ENCODE assay signal across 8 mouse cellular contexts in the genomic region with DNA sequence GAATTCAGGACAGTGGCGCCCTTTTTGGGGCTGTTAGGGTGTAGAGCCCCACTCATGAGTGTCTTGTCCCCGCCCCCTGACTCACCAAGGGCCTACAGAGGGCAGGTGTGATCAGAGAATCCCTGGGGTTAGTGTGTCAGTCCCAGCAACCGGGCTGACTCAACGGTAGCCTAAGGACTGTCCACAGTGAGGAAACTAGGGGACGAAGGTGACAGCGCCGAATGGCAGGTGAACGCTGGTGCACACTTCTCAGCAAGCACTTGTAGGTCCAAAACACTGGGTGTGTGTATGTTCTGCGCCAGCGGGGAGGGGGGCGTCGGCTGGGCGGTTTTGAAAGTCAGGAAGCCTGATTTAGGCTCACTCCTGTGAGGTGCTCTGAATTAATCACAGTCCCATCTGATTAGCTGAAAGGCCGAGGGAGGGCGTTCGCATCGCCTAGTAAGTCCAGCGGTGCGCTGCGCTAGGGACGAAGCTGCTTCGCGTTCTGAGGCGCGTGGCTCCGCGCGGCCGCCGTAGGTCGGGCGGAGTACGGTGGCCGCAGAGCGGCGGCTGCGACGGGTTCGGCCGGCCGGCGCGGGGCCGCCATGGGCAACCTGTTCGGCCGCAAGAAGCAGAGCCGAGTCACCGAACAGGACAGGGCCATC. TPM values are rescaled to one million over a fixed set of nuclear protein-coding genes. Genes with fewer than 3 reads are reported as not detected.
DNase-seq lines count a peak whose midpoint lies in the region; ATAC-seq lines count a peak whose summit lies in the region.

Gene Chmp6, plus strand, starts transcription at position 151 of the 644 bp plus-strand sequence.

- no peaks in the 10 kb centered on the region; the same call in 1 of the 2 replicates for H3K27me3 ChIP-seq in embryonic facial prominence, embryonic 14.5 days (replicated peaks; ENCODE audit: control insufficient read depth, insufficient read depth, low read length)
- H3K27me3 ChIP-seq in limb, embryonic 15.5 days, result no peaks in the 10 kb centered on the region

- peaks cover 13% of the 10 kb centered on the region; the same call in 1 of the 2 replicates for H3K4me1 ChIP-seq in embryonic facial prominence, embryonic 14.5 days (ENCODE audit: control insufficient read depth, insufficient read depth, low read length)
- peaks cover 40% of the 10 kb centered on the region for H3K4me1 ChIP-seq in limb, embryonic 15.5 days

- peak within 1 kb of the TSS; percentile 98 for H3K4me3 ChIP-seq in embryonic facial prominence, embryonic 14.5 days (ENCODE audit: low read depth, low read length)
- peak within 1 kb of the TSS; percentile 94 for H3K4me3 ChIP-seq in limb, embryonic 15.5 days

- peak within 1 kb of the TSS; percentile 96 for H3K4me2 ChIP-seq in embryonic facial prominence, embryonic 14.5 days (ENCODE audit: low read depth, low read length)
- H3K4me2 ChIP-seq in limb, embryonic 15.5 days, result peak within 1 kb of the TSS; percentile 93

- peak within 1 kb of the TSS; percentile 81 for H3K27ac ChIP-seq in embryonic facial prominence, embryonic 14.5 days (replicated peaks; ENCODE audit: low read depth, low read length)
- peak within 1 kb of the TSS; percentile 86 for H3K27ac ChIP-seq in limb, embryonic 15.5 days

- DNase-seq in 3T3-L1 (ENCODE audit: low read depth, low spot score), result peak; percentile 77
- peak; percentile 76 to 92 for DNase-seq in adrenal gland, postnatal 4 days (ENCODE audit: low spot score in 2 of 2)
- peak; percentile 87 for DNase-seq in embryonic facial prominence, embryonic 14.5 days (ENCODE audit: low spot score)
- peak; percentile 89 for DNase-seq in heart, adult 8-10 months (ENCODE audit: low spot score)
- DNase-seq in kidney, adult 9 months, result peak; percentile 91
- peak; percentile 63 to 70 for DNase-seq in monocyte, adult 2 months (ENCODE audit: low read depth in 1 of 2, low spot score in 2 of 2)
- DNase-seq in spleen, postnatal 36 days (ENCODE audit: low spot score in 2 of 2), result peak; percentile 77 to 79

- H3K9ac ChIP-seq in embryonic facial prominence, embryonic 14.5 days (ENCODE audit: low read depth, low read length), result peak within 1 kb of the TSS; percentile 96
- peak within 1 kb of the TSS; percentile 96 for H3K9ac ChIP-seq in limb, embryonic 15.5 days

- ATAC-seq in embryonic facial prominence, embryonic 14.5 days (ENCODE audit: low read depth), result peak; percentile 82
- ATAC-seq in limb, embryonic 15.5 days (ENCODE audit: insufficient number of reproducible peaks, low FRiP score, low TSS enrichment, low read depth), result no peak

- H3K9me3 ChIP-seq in embryonic facial prominence, embryonic 14.5 days (ENCODE audit: control insufficient read depth, low read length), result no peaks in the 10 kb centered on the region
- no peaks in the 10 kb centered on the region for H3K9me3 ChIP-seq in limb, embryonic 15.5 days

- 1% methylated on average over 39 of the region's 48 CpGs for WGBS in embryonic facial prominence, embryonic 14.5 days
- under 1% methylated on average over 48 of the region's 48 CpGs for WGBS in limb, embryonic 15.5 days

- peaks cover 28% of the 10 kb centered on the region for H3K36me3 ChIP-seq in embryonic facial prominence, embryonic 14.5 days (ENCODE audit: control insufficient read depth, insufficient read depth, low read length)
- H3K36me3 ChIP-seq in limb, embryonic 15.5 days, result peaks cover 31% of the 10 kb centered on the region

RNA-seq across cellular contexts. Expression of gene Chmp6, which starts in this region (rescaled TPM):
- total RNA-seq in adrenal gland, postnatal 4 days (2021), result 10 to 100 TPM; 51.4 to 54.3 TPM
- 77.9 and 89.3 TPM in 2 replicates for polyA plus RNA-seq in embryonic facial prominence, embryonic 14.5 days (2014; fragmentation: Nextera tagmentation; extraction: Ambion mirVana)
- total RNA-seq in heart, adult 8-10 months (2022), result 10 to 100 TPM; 29.9 to 33.7 (median 30.4) TPM
- 97.2 and 101 TPM in 2 replicates for polyA plus RNA-seq in limb, embryonic 15.5 days (2015; fragmentation: Nextera tagmentation; extraction: Ambion mirVana)
